Comparison of ENCODE assay signal across 7 mouse cellular contexts in genomic region chr6:7845680-7846017, GRCm38 (mm10). TPM values are rescaled to one million over a fixed set of nuclear protein-coding genes. Genes with fewer than 3 reads are reported as not detected.
DNase-seq lines count a peak whose midpoint lies in the region; ATAC-seq and TF ChIP-seq lines count a peak whose summit lies in the region.

No protein-coding gene starts in this region.

- no peaks in the 10 kb centered on the region for H3K36me3 ChIP-seq in testis, adult 2 months (ENCODE audit: control insufficient read depth, insufficient read depth, low read length)
- no peaks in the 10 kb centered on the region for H3K36me3 ChIP-seq in embryonic facial prominence, embryonic 13.5 days
- no peaks in the 10 kb centered on the region for H3K36me3 ChIP-seq in limb, embryonic 13.5 days
- no peaks in the 10 kb centered on the region for H3K36me3 ChIP-seq in splenic B cell, adult 2 months (ENCODE audit: control insufficient read depth, insufficient read depth, low read length, poor library complexity, severe bottlenecking)

- no peaks in the 10 kb centered on the region for H3K27me3 ChIP-seq in testis, adult 2 months (ENCODE audit: control insufficient read depth, insufficient read depth, low read length)
- H3K27me3 ChIP-seq in embryonic facial prominence, embryonic 13.5 days = no peaks in the 10 kb centered on the region
- H3K27me3 ChIP-seq in limb, embryonic 13.5 days = no peaks in the 10 kb centered on the region
- no peaks in the 10 kb centered on the region for H3K27me3 ChIP-seq in splenic B cell, adult 2 months (ENCODE audit: control insufficient read depth, insufficient read depth, low read length, poor library complexity, severe bottlenecking)

- H3K4me2 ChIP-seq in embryonic facial prominence, embryonic 13.5 days = peak overlapping the region; percentile 60
- H3K4me2 ChIP-seq in limb, embryonic 13.5 days (replicated peaks) = peak overlapping the region; percentile 65

- TF ChIP-seq POLR2A in testis, adult 2 months (IDR thresholded peaks at IDR 0.05; ENCODE audit: control insufficient read depth, low read depth, low read length) = no peak

- TF ChIP-seq CTCF in testis, adult 2 months (IDR thresholded peaks at IDR 0.05; ENCODE audit: control insufficient read depth, insufficient read depth, insufficient replicate concordance, low read depth, low read length) = no peak

- H3K4me3 ChIP-seq in testis, adult 2 months (ENCODE audit: control insufficient read depth, low read depth, low read length) = peak overlapping the region; percentile 38; the same call in 1 of the 2 replicates
- peak overlapping the region; percentile 83 for H3K4me3 ChIP-seq in embryonic facial prominence, embryonic 13.5 days
- H3K4me3 ChIP-seq in limb, embryonic 13.5 days = peak overlapping the region; percentile 83

- H3K9ac ChIP-seq in embryonic facial prominence, embryonic 13.5 days = peak overlapping the region; percentile 37; the same call in 1 of the 2 replicates
- peak overlapping the region; percentile 88 for H3K9ac ChIP-seq in limb, embryonic 13.5 days

- H3K27ac ChIP-seq in testis, adult 2 months (ENCODE audit: control insufficient read depth, insufficient read depth, low read depth, low read length) = no peak overlapping the region
- H3K27ac ChIP-seq in embryonic facial prominence, embryonic 13.5 days = no peak overlapping the region
- no peak overlapping the region for H3K27ac ChIP-seq in limb, embryonic 13.5 days

- H3K9me3 ChIP-seq in embryonic facial prominence, embryonic 13.5 days = no peaks in the 10 kb centered on the region
- no peaks in the 10 kb centered on the region for H3K9me3 ChIP-seq in limb, embryonic 13.5 days

- no peak for DNase-seq in testis, postnatal 10 days (ENCODE audit: low spot score)
- DNase-seq in splenic B cell, adult 2 months (ENCODE audit: low read depth, low spot score) = peak; percentile 38
- no peak for DNase-seq in right cerebral cortex, postnatal 25 days
- no peak for DNase-seq in ovary, postnatal 14 days (ENCODE audit: low spot score)

- peaks cover 10% of the 10 kb centered on the region; the same call in 1 of the 2 replicates for H3K4me1 ChIP-seq in testis, adult 2 months (ENCODE audit: control insufficient read depth, insufficient read depth, low read length)
- peaks cover 29% of the 10 kb centered on the region for H3K4me1 ChIP-seq in embryonic facial prominence, embryonic 13.5 days
- peaks cover 29% of the 10 kb centered on the region for H3K4me1 ChIP-seq in limb, embryonic 13.5 days

- no peak for ATAC-seq in embryonic facial prominence, embryonic 13.5 days (ENCODE audit: insufficient number of reproducible peaks, insufficient read depth, low FRiP score, low TSS enrichment, low read depth)
- ATAC-seq in limb, embryonic 13.5 days (ENCODE audit: low FRiP score, low read depth) = no peak

- WGBS in embryonic facial prominence, embryonic 13.5 days = 6% methylated on average over 6 of the region's 6 CpGs
- WGBS in limb, embryonic 13.5 days = 19% methylated on average over 6 of the region's 6 CpGs

RNA-seq across cellular contexts. Expression of gene C1galt1, which starts 1.0 kb away (rescaled TPM):
- polyA plus RNA-seq in testis, adult 2 months (2012; rRNA removed) = 1.9 and 2.1 TPM in 2 replicates
- polyA plus RNA-seq in embryonic facial prominence, embryonic 13.5 days (2015; fragmentation: Nextera tagmentation; extraction: Ambion mirVana) = 2.5 and 4.0 TPM in 2 replicates
- 3.1 and 3.5 TPM in 2 replicates for polyA plus RNA-seq in limb, embryonic 13.5 days (2015; fragmentation: Nextera tagmentation; extraction: Ambion mirVana)
